Mouse (Mus musculus): ENCODE measurements around the gene Tbc1d10c.

The Tbc1d10c gene

DNA sequence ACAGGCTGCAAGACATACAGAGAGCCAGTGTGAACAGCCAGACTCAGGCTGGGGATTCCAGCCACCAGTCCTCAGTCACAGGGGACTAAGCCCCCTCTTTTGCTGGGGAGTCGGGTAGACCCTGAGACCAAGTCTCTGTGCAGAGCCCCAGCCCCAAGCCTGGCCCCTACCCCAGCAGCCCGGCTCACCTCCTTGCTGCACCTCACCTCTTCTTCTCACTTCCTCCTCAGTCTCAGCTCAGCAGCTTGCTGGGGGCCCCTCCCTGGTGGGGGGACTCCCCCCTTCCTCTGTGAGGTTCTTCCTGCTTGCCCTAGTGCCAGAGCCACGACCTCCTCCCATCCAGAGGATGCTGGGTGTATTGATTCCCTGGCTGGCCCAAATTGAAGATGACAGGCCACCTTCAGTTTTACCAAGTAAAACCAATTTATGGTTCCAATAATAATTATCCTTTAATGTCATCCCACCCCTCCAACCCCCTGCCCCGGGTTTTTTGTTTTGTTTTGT lies at the start of gene Tbc1d10c:
TSS of gene Tbc1d10c (minus strand) at position 454 of the 504 bp plus-strand sequence.
- DNase-seq (ENCODE audit: low spot score in 2 of 2), result peak; percentile 79 to 87

GRCm38 (mm10) chr19:4240247-4240668 lies 49.2 kb upstream of the Tbc1d10c start:
- no peak for DNase-seq (ENCODE audit: low spot score in 2 of 2)

- DNase-seq (ENCODE audit: low spot score in 2 of 2), result no peak
Measured at GRCm38 (mm10) chr19:4234548-4234947, 43.5 kb upstream of the Tbc1d10c start.

- DNase-seq (ENCODE audit: low spot score in 2 of 2), result no peak
Measured at GRCm38 (mm10) chr19:4232651-4233050, 41.6 kb upstream of the Tbc1d10c start.

DNA sequence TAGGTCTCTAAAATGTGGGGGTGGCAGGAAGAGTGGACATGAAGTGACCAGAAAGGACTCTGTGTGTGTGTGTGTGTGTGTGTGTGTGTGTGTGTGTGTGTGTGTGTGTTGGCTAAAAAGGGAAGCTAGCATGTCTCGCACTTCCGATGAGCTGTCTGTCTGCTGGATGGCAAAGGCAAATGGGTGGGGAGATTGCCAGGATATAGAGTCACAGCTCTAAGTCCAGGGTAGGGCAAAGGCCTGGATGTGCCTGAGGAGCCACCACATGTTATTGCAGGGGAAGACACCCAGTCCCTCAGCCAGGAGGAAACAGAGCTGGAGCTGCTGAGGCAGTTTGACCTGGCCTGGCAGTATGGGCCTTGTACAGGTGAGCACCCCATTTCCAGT lies 41.1 kb upstream of the Tbc1d10c start:
- no peak for DNase-seq (ENCODE audit: low spot score in 2 of 2)

DNA sequence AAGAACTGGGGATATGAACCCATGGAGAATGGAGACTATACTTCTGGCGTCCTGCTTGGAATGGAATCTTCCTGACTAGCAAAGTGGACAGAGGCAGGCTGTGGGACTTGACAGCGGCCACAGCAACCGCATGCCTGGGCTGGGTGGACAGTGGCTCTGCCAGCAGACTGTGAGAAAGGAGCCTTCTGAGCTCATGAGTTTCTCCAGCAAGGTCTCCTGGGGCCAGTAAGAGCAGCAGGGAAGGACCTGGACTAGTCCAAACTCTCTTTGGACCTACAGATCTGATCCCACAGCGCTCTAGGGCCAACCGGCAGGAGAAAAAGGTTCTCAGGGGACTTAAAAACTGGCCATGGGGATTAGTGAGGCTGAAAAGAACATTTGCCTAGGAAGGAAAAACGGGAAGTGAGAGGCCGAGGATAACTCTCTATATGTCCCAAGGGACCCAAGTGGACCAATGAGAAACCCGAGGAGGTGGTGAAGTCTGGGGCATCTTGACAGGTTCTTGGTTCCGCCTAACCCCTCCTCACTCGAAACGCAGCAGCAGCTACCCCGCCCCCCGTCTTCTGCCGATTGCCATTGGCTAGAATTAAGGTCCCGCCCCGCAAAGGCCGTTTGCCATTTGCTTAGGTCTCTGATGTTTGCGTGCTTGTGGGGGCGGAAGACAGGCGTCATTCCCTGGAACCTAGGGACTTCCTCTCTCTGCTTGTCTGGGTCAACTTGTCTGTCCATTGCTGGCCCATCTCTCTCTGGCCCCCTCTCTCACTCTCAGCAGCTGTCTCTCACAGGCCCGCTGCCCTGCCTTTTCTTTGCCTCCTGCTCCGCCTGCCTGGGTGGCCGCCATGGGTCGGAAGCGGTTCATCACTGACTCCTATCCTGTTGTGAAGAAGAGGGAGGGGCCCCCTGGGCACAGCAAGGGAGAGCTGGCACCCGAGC lies 40.4 kb upstream of the Tbc1d10c start, which contains the start of gene Pold4:
TSS of gene Pold4 (plus strand) at position 647 of the 933 bp plus-strand sequence.
- peak; percentile 95 to 98 for DNase-seq (ENCODE audit: low spot score in 2 of 2)

GRCm38 (mm10) chr19:4230415-4230814 lies 39.3 kb upstream of the Tbc1d10c start:
- no peak for DNase-seq (ENCODE audit: low spot score in 2 of 2)

- no peak for DNase-seq (ENCODE audit: low spot score in 2 of 2)
Measured at GRCm38 (mm10) chr19:4229451-4230076, 38.5 kb upstream of the Tbc1d10c start.

DNA sequence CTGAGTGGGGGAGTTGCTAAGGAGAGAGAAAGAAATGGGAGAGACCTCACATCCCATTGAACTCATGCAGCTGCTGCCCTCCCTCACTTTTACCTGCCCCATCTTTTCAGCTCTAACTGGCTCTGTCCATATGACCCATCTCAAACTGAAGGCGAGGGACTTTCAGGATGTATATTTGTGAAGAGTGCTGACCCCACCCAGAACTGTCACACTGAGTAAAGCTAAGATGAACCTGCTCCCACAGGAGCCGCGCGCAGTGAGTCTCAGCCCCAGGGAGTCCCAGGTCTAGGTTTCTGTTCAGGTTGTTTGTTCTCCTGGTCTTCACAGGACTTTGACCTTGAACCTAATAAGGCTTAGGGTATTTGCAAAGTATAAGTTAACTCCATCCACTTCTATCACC lies 37.8 kb upstream of the Tbc1d10c start:
- no peak for DNase-seq (ENCODE audit: low spot score in 2 of 2)

DNA sequence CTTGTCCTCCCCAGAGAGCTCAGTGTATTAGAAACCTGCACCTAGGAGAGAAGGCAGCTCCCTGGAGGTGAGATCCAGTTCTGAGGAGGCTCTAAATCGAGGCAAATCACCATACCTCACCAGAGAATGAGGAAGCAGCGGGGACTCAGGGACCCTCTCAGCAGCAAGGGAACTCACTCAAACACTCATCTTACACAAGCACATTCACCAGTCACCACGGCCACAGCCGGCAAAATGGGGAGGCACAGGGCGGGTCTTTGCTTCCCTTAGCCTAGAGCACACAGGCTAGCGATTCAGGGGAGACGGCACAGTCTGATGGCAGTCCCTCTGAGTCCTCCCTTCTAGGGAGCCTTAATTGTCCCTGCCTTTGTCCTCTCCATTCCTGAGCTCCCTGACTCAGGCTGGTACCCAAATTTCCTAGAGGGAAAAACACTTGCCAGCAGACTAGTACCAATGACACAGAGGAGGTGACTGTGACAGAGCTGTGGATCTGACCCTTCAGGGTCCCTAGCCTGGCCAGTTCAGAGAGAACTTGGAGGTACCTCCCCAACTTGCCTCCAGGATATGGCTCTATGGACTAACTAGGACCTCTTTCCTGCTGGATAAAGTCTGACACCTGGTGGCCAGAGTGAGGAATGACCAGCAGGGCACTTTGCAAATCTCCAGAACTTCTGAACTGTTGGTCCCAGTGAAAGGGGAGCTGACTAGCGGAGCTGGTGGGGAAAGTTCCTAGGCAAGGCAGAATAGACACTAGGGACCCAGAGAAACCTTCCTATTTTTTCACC lies 37.0 kb upstream of the Tbc1d10c start:
- DNase-seq (ENCODE audit: low spot score in 2 of 2), result peak; percentile 67 to 72

DNA sequence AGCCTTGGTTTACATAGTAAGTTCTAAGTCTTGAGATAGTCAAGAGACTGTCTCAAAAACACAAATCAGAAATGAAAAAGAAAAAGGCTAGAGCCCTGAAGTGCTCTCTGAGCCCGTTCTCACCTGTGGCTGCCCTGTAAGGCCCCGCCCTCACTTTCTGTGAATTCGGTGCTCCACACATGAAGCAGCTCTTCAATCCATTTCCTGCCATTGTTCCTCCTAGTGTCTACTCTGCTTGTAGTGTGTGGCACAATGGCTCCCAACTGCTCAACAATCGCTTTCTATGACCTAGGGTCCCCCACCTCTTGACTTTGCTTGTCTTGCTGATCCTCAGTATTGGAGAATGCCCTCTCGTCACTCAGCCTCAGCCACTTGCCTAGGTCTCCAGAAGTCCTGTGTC lies 36.4 kb upstream of the Tbc1d10c start:
- no peak for DNase-seq (ENCODE audit: low spot score in 2 of 2)

GRCm38 (mm10) chr19:4226779-4227178 lies 35.7 kb upstream of the Tbc1d10c start:
- peak; percentile 71 to 74 for DNase-seq (ENCODE audit: low spot score in 2 of 2)

- peak; percentile 61 to 73 for DNase-seq (ENCODE audit: low spot score in 2 of 2)
Measured at GRCm38 (mm10) chr19:4222165-4222564, 31.1 kb upstream of the Tbc1d10c start.

GRCm38 (mm10) chr19:4220957-4221743 lies 30.1 kb upstream of the Tbc1d10c start:
- no peak for DNase-seq (ENCODE audit: low spot score in 2 of 2)

DNA sequence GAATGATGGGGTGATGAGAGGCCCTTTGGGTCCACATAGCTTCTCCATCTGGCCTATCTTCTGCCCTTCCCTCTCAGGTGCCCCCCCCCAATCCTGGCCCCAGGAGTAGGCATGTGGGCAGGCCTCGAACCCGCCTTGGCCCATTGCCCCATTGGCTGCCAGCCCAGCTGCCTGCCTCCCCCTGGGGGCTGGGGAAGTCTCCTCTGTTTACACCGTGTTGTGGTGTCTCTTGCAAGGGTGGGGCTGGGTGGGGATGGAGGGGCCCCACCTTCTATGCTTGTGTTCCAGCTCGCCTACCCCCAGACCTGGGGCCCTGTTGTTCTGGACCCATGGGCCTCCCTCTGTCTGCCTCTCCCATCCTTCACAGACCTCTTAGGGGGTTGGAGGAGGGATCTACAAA lies 29.3 kb upstream of the Tbc1d10c start:
- no peak for DNase-seq (ENCODE audit: low spot score in 2 of 2)

DNA sequence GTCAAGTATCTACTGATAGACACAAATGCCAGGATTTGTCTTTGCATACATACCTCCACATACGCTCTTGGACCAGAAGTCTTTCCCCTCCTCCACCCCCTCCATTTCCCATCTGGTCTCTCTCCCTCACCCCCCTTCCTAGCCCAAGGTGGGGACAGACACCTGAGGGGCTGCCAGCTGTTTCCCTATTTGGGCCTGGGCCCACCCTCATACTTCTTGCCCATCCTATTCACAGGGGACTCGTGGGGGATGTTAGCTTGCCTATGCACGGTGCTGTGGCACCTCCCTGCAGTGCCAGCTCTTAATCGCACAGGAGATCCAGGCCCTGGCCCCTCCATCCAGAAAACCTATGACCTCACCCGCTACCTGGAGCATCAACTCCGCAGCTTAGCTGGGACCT lies 28.9 kb upstream of the Tbc1d10c start:
- no peak for DNase-seq (ENCODE audit: low spot score in 2 of 2)

GRCm38 (mm10) chr19:4218784-4219183 lies 27.7 kb upstream of the Tbc1d10c start:
- DNase-seq (ENCODE audit: low spot score in 2 of 2), result peak; percentile 58 to 62

GRCm38 (mm10) chr19:4218293-4218692 lies 27.2 kb upstream of the Tbc1d10c start:
- DNase-seq (ENCODE audit: low spot score in 2 of 2), result no peak

- no peak for DNase-seq (ENCODE audit: low spot score in 2 of 2)
Measured at GRCm38 (mm10) chr19:4217855-4218254, 26.8 kb upstream of the Tbc1d10c start.

GRCm38 (mm10) chr19:4217140-4217539 lies 26.1 kb upstream of the Tbc1d10c start:
- no peak for DNase-seq (ENCODE audit: low spot score in 2 of 2)

Measured in natural killer cell, adult 2 months (primary cell).